Mouse (Mus musculus) B cell, adult 2 months (primary cell): ENCODE results near the gene Prickle2.

ENCODE experiments used
- DNase-seq, 2 experiments: peaks; one replicate each; pipeline ENCODE4 v3.0.0; 2022

Prickle2 gene

GRCm38 (mm10) chr6:92347278-92348028 is 358.5 kb downstream of the Prickle2 start:
- no peak for DNase-seq

- no peak for DNase-seq
Measured at GRCm38 (mm10) chr6:92346729-92347128, 359.2 kb downstream of the Prickle2 start.

- no peak for DNase-seq
Measured at GRCm38 (mm10) chr6:92345151-92345550, 360.8 kb downstream of the Prickle2 start.

- no peak for DNase-seq
Measured at GRCm38 (mm10) chr6:92344588-92344987, 361.4 kb downstream of the Prickle2 start.
